Mouse (Mus musculus) bone marrow, adult 2 months (tissue): Measurements from ENCODE around the gene Fau.

Experiments
- CTCF ChIP-seq: fragments of 200-500 bp; IDR thresholded peaks from 2 replicates; pipeline ENCODE4 v1.5.1; 2011; ENCODE audit warnings: low read length, control low read depth; ENCODE audit not compliant: control insufficient read depth, insufficient read depth
- POLR2A ChIP-seq: fragments of 200-500 bp; IDR thresholded peaks from 2 replicates; pipeline ENCODE4 v1.6.1; 2011; ENCODE audit warnings: low read depth, mild to moderate bottlenecking, control low read depth, low read length, borderline replicate concordance; ENCODE audit not compliant: control insufficient read depth

DNA sequence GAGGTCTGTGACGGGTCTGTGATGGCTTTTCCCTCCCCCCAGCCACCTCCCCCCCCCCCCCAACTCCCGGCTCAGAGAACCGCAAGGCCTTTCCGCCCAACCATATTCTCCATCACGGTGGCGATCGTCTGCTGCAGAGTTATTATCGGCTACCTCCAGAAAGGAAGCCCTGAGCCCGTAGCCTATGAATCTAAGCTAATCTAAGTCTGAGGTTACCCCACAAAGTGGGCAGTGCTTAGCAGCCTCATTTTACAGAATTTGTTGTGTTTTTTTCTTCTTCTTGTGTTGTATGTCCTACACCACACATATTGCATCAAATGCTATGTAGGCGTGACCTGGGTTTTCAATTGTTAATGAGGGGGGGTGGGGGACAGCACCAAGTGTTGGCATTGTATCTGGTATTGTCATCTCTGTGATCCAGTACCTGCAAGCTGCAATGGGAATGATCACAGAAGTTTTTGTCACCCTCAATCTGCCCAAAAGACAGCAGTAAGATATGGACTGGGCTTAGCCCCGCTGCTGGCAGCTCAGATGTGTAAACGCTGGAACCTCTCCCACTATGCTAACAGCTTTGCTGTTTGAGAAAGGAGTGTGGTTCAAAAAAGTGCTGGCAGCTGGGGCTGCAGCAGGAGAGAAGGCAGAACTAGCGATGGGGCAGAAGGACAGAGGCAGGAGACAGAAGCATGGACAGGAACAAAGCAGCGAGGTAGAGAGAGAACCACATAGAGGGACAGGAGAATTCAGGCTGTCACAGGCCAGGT is 26.9 kb upstream of the Fau start:
- TF ChIP-seq POLR2A: no peak
- TF ChIP-seq CTCF: no peak
